Mouse (Mus musculus): ENCODE data around the gene AW822073.
"Not testable (repeated sequence)": the region's sequence is repeated elsewhere in the genome, so short reads cannot be mapped to it uniquely, and the experiment has no call there.

Gene AW822073

GRCm38 (mm10) chr10:58224827-58225785 lies at the start of gene AW822073:
TSS of gene AW822073 (minus strand) at chr10:58224930.
- DNase-seq, result peak; percentile 24

DNA sequence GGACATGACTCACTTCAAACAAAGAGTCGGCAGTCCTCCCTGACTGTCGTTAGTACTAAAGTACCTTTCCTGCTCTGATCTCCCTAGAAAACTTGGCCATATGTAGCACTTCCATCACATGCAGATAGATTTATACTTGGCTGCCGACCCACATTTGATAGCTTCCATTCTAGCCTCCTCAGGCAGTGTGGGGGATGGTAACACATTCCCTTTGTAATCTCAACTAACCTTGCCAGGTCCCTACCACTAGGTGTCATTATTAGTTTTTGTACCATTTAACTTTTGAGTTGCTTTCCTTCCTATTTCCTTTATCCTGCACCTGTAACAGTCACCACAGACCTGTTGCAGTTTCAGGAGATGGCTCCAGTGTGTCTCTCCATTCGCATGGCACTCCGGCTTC lies 33.7 kb upstream of the AW822073 start:
- no peak for DNase-seq

DNA sequence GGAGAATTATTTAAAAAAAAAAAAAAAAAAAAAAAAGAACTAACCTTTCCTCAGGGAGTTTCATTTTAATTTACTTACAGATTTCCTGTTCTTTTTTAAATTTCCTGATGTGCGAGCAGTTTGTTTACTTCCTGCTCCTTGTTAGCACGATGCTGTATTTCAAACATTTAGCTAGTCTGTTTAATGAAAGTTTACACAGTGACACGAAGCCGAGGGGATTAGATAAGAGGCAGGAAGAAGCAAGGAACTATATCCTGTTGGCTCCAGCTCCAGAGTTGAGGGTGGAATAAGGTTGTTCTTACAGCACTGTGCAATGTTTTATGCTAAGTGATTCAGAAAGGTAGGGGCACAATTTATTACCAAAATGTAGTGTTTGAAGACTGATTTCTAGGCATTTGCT lies 31.2 kb upstream of the AW822073 start:
- DNase-seq, result no peak

- DNase-seq, result peak; percentile 97
These were observed 30.6 kb upstream of the AW822073 start, which contains the start of gene Gcc2 for GRCm38 (mm10) chr10:58255213-58255892. TSS of gene Gcc2 (plus strand) at chr10:58255497.

DNA sequence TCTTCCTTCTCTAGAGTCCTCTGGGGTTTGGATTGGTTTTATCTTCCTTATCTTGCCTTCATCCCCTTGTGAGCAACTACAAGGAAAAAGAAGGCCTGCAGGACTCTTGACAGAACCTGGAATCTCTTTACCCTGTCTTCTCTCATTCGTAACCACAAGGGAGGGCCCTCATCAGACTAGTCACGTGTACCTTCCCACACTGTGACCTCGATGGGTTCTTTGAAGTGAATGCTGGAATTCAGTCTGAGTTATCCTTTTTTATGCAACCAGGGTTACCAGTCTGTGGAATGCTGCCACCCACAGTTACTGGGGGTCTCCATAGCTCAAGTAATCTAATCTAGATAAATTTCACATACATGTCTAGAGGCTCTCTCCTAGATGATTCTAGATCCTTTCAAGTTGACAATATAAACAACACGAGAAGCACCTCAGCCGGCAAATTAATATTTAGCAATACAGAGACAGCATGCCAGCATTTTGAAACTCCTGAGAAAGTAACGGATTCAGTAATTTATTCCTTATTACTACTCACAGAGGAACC lies 30.0 kb upstream of the AW822073 start:
- DNase-seq, result no peak

DNA sequence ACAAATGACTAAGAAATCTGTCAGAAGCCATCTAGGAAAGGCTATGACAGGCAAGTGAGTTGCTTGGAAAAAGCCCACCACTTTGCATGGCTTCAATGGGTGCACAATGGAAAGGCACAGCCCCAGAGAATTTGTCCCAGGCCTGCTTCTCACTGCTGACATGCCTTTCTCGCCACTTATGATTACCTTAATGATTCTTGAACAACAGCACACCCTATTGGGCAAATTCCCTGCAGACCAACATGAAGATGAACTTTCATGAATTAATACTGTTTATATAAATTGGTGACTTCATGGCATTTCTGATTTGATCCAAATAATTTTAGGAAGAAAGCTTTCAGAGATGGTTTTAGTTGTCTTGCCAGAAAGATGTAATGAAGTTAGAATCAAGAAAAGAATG lies 24.8 kb upstream of the AW822073 start:
- DNase-seq, result no peak

- DNase-seq, result peak; percentile 31
These were observed 14.4 kb upstream of the AW822073 start for GRCm38 (mm10) chr10:58238984-58239740.

GRCm38 (mm10) chr10:58236613-58237012 lies 11.9 kb upstream of the AW822073 start, which contains the start of gene Gm4981:
TSS of gene Gm4981 (minus strand) at chr10:58236701.
- DNase-seq, result no peak

- not testable (repeated sequence) for DNase-seq
These were observed 10.3 kb upstream of the AW822073 start for GRCm38 (mm10) chr10:58234985-58235384.

GRCm38 (mm10) chr10:58233740-58234121 lies 9.0 kb upstream of the AW822073 start:
- not testable (repeated sequence) for DNase-seq

DNA sequence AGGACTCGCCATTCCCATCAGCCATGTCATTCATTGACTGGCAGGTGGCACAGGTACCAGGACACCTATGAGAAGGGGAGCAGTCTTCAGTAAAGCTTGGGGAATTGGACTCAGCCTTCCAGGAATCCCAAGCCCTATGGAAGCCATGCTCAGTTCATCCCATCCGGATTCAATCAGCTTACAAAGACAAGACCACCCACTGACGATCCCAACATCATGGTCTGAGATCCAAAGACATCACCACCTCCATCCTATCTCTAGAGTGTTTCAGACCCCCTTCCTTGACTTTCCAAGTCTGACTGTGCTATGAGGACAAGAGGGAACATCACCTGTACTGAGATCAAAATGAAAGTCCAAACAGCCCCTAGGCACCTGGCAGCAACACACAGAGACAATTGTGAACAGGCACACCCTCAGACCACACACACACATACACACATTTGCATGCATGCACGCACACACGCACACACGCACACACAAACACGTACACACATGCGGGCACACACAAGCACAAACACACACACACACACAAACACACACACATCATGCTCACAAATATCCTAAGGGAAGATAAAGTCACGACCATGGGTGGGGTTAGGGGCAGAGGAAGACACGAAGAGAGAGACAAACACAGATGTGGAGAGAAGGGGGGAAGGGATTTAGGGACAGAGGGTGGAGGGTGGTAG lies 8.5 kb upstream of the AW822073 start:
- not testable (repeated sequence) for DNase-seq

GRCm38 (mm10) chr10:58232641-58232969 lies 7.9 kb upstream of the AW822073 start, which contains the start of gene Duxf3:
TSS of gene Duxf3 (minus strand) at chr10:58232675.
- not testable (repeated sequence) for DNase-seq

- DNase-seq, result peak; percentile 44
These were observed 7.3 kb upstream of the AW822073 start for GRCm38 (mm10) chr10:58231779-58232640.

GRCm38 (mm10) chr10:58231088-58231487 lies 6.4 kb upstream of the AW822073 start:
- not testable (repeated sequence) for DNase-seq

- DNase-seq, result not testable (repeated sequence)
These were observed 5.3 kb upstream of the AW822073 start for GRCm38 (mm10) chr10:58230021-58230420.

- DNase-seq, result not testable (repeated sequence)
These were observed 3.1 kb upstream of the AW822073 start for GRCm38 (mm10) chr10:58227798-58228197.

DNA sequence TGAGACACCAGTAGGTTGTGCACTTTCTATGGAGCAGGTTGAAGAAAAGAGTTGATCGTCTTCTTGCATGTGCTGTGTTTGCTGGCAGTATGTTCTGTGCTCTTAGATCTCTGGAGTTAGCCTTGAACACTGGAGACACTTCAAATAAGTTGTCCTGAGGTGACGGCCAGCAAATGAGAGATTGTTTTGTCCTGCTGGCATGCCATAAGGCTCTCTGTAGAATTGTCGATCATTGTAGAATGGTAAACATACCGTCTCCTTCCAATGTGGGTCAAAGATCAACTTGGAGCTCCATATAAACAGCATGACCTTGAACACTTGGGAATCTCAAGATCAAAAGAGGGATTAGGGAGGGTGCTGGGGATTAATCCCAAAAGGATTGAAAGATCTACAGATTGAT lies 1.6 kb upstream of the AW822073 start:
- DNase-seq, result peak; percentile 45

GRCm38 (mm10) chr10:58223972-58224805 lies 541 bp downstream of the AW822073 start:
- DNase-seq, result peak; percentile 27

DNA sequence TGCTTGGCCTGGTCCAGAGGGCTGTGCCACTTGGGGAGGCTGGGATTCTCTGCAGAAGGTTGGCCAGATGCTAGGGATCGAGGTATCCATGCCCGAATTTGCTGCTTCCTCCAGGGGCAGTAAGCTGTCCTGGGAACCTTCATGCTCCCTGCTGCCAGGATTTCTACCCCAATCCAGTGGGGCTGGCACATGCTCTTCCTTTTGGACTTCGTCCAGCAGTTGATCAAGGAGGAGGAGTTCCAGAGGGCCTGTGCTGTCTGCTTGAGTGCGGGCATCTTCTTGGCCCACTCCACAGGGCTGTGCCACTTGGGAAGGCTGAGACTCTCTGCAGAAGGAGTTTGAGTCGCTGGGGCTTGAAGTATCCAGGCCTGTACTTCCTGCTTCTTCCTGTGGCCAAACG lies 1.6 kb downstream of the AW822073 start:
- not testable (repeated sequence) for DNase-seq

DNA sequence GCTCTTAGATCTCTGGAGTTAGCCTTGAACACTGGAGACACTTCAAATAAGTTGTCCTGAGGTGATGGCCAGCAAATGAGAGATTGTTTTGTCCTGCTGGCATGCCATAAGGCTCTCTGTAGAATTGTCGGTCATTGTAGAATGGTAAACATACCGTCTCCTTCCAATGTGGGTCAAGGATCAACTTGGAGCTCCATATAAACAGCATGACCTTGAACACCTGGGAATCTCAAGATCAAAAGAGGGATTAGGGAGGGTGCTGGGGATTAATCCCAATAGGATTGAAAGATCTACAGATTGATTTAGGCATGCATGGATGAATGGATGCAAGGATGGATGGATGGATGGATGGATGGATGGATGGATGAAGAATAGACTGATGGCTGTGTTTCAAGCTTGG lies 3.2 kb downstream of the AW822073 start:
- not testable (repeated sequence) for DNase-seq

All from retina, postnatal 1 day (tissue).